Comparison of ENCODE assay signal across 9 mouse cellular contexts in genomic region chr16:93576412-93577082, GRCm38 (mm10). TPM values are rescaled to one million over a fixed set of nuclear protein-coding genes. Genes with fewer than 3 reads are reported as not detected.
DNase-seq lines count a peak whose midpoint lies in the region; ATAC-seq lines count a peak whose summit lies in the region.
"Had no signal": no experiment of that assay in that cellular context is flagged by ENCODE, and none has a peak within 500 bp of the region (broad histone marks: within the 10 kb centered on the region; RNA-seq: fewer than 3 reads in every experiment).

No protein-coding gene starts in this region.

- H3K27ac ChIP-seq in forebrain, embryonic 11.5 days (ENCODE audit: low read depth, low read length) = no peak overlapping the region
- H3K27ac ChIP-seq: midbrain, embryonic 12.5 days had no signal

- no peaks in the 10 kb centered on the region for H3K9me3 ChIP-seq in forebrain, embryonic 11.5 days (ENCODE audit: control insufficient read depth, low read length)
- H3K9me3 ChIP-seq: midbrain, embryonic 12.5 days had no signal

- no peak overlapping the region for H3K4me3 ChIP-seq in forebrain, embryonic 11.5 days (ENCODE audit: low read depth, low read length)
- H3K4me3 ChIP-seq: midbrain, embryonic 12.5 days had no signal

- DNase-seq in MN1 (ENCODE audit: low spot score) = peak; percentile 74
- DNase-seq in c-Kit-negative CD71-positive TER-119-positive erythroid progenitor cells, embryonic 14.5 days (ENCODE audit: low read depth, low spot score) = peak; percentile 50
- peak; percentile 91 for DNase-seq in forebrain, embryonic 11.5 days (ENCODE audit: low spot score)
- DNase-seq in layer of hippocampus, postnatal 10 days (ENCODE audit: low spot score in 2 of 2) = peak; percentile 91 to 93
- peak; percentile 74 for DNase-seq in right cerebral cortex, postnatal 25 days
- peak; percentile 82 for DNase-seq in urinary bladder, postnatal 14 days (ENCODE audit: low spot score)

- WGBS in forebrain, embryonic 11.5 days = 33% methylated on average over 14 of the region's 14 CpGs

- no peak overlapping the region for H3K4me2 ChIP-seq in forebrain, embryonic 11.5 days (ENCODE audit: low read depth, low read length, severe bottlenecking)
- H3K4me2 ChIP-seq: midbrain, embryonic 12.5 days had no signal

- no peaks in the 10 kb centered on the region for H3K4me1 ChIP-seq in forebrain, embryonic 11.5 days (replicated peaks; ENCODE audit: control insufficient read depth, insufficient read depth, low read length)
- H3K4me1 ChIP-seq: midbrain, embryonic 12.5 days had no signal

- no peak for ATAC-seq in forebrain, embryonic 11.5 days (replicated peaks; ENCODE audit: low FRiP score)
- ATAC-seq in hematopoietic stem cell, adult 5-6 weeks (replicated peaks in 1 of 2; ENCODE audit: insufficient read depth in 1 of 2, low FRiP score in 2 of 2, low TSS enrichment in 1 of 2, low read depth in 1 of 2, poor library complexity in 2 of 2, severe bottlenecking in 2 of 2) = peak; percentile 51 to 61; a peak in 3 of 4 replicates
- peak; percentile 81 for ATAC-seq in megakaryocyte progenitor cell, adult 5-6 weeks (replicated peaks; ENCODE audit: poor library complexity)

- H3K27me3 ChIP-seq in forebrain, embryonic 11.5 days (ENCODE audit: control insufficient read depth, insufficient read depth, low read length) = no peaks in the 10 kb centered on the region
- H3K27me3 ChIP-seq: midbrain, embryonic 12.5 days had no signal

- no peak overlapping the region for H3K9ac ChIP-seq in forebrain, embryonic 11.5 days (ENCODE audit: low read length)
- H3K9ac ChIP-seq: midbrain, embryonic 12.5 days had no signal

- no peaks in the 10 kb centered on the region for H3K36me3 ChIP-seq in forebrain, embryonic 11.5 days (ENCODE audit: control insufficient read depth, insufficient read depth, low read length)
- H3K36me3 ChIP-seq: midbrain, embryonic 12.5 days had no signal

RNA-seq across cellular contexts. Expression of gene Setd4, which starts 27.3 kb away (rescaled TPM):
- 12.0 and 15.9 TPM in 2 replicates for polyA plus RNA-seq in forebrain, embryonic 11.5 days (2014; fragmentation: Nextera tagmentation; extraction: Ambion mirVana)
- total RNA-seq in hematopoietic stem cell, adult 5-6 weeks (2017) = 9.6 and 13.3 TPM in 2 replicates
- total RNA-seq in layer of hippocampus, postnatal 10 days (2021) = 10 to 100 TPM in 1 of 2 experiments, 1 to 10 TPM in 1; 8.1 to 10.7 TPM
- total RNA-seq in megakaryocyte progenitor cell, adult 5-6 weeks (2015) = 6.8 and 8.0 TPM in 2 replicates
- 2.4 and 7.6 TPM in 2 replicates for total RNA-seq in megakaryocyte progenitor cell, adult 5-6 weeks (2017)

RNA-seq across cellular contexts. Expression of gene Cbr1, which starts 29.1 kb away (rescaled TPM):
- polyA plus RNA-seq in forebrain, embryonic 11.5 days (2014; fragmentation: Nextera tagmentation; extraction: Ambion mirVana) = 90.6 and 92.5 TPM in 2 replicates
- total RNA-seq in hematopoietic stem cell, adult 5-6 weeks (2017) = 24.1 and 33.0 TPM in 2 replicates
- total RNA-seq in layer of hippocampus, postnatal 10 days (2021) = 10 to 100 TPM; 57.8 to 63.5 TPM
- total RNA-seq in megakaryocyte progenitor cell, adult 5-6 weeks (2015) = 20.7 and 27.4 TPM in 2 replicates
- total RNA-seq in megakaryocyte progenitor cell, adult 5-6 weeks (2017) = 15.2 and 16.7 TPM in 2 replicates

RNA-seq across cellular contexts. Expression of gene Gm5678, which starts 51.4 kb away (rescaled TPM):
- not detected in 2 replicates for polyA plus RNA-seq in forebrain, embryonic 11.5 days (2014; fragmentation: Nextera tagmentation; extraction: Ambion mirVana)
- total RNA-seq in hematopoietic stem cell, adult 5-6 weeks (2017) = not detected in 2 replicates
- 1 to 10 TPM; 1.6 to 2.2 TPM for total RNA-seq in layer of hippocampus, postnatal 10 days (2021)
- not detected in 2 replicates for total RNA-seq in megakaryocyte progenitor cell, adult 5-6 weeks (2015)
- not detected in 2 replicates for total RNA-seq in megakaryocyte progenitor cell, adult 5-6 weeks (2017)
- polyA plus RNA-seq: midbrain, embryonic 12.5 days had no signal
